ENCODE assay signal across 9 mouse cellular contexts in genomic region chr11:98904577-98904976, GRCm38 (mm10). TPM values are rescaled to one million over a fixed set of nuclear protein-coding genes. Genes with fewer than 3 reads are reported as not detected.
DNase-seq lines count a peak whose midpoint lies in the region; ATAC-seq and TF ChIP-seq lines count a peak whose summit lies in the region.
"Had no signal": no experiment of that assay in that cellular context is flagged by ENCODE, and none has a peak within 500 bp of the region (broad histone marks: within the 10 kb centered on the region; RNA-seq: fewer than 3 reads in every experiment).

No protein-coding gene starts in this region.

- no peak for TF ChIP-seq POLR2A in bone marrow, adult 2 months (IDR thresholded peaks at IDR 0.05; ENCODE audit: borderline replicate concordance, control insufficient read depth, low read depth, low read length)

- TF ChIP-seq EP300 in liver, postnatal 0 days (IDR thresholded peaks at IDR 0.05; ENCODE audit: low read depth): peak; percentile 95

- no peak overlapping the region for H3K9ac ChIP-seq in kidney, embryonic 14.5 days (ENCODE audit: low read depth, low read length)
- H3K9ac ChIP-seq in liver, postnatal 0 days (replicated peaks): no peak overlapping the region
- H3K9ac ChIP-seq: embryonic facial prominence, embryonic 13.5 days had no signal

- H3K27me3 ChIP-seq in kidney, embryonic 14.5 days (ENCODE audit: control insufficient read depth, insufficient read depth, low read length): no peaks in the 10 kb centered on the region
- H3K27me3 ChIP-seq in erythroblast, embryonic 14.5 days (ENCODE audit: control insufficient read depth): no peaks in the 10 kb centered on the region
- no peaks in the 10 kb centered on the region for H3K27me3 ChIP-seq in liver, postnatal 0 days (ENCODE audit: insufficient read depth, low read length)
- H3K27me3 ChIP-seq: embryonic facial prominence, embryonic 13.5 days had no signal

- no peak for DNase-seq in kidney, postnatal 36 days
- DNase-seq in liver, postnatal 0 days: no peak
- DNase-seq in layer of hippocampus, adult 18-20 months (ENCODE audit: low spot score in 2 of 2): no peak
- no peak for DNase-seq in frontal cortex, postnatal 14 days (ENCODE audit: low spot score in 2 of 2)
- DNase-seq: layer of hippocampus, adult 9-11 months had no signal

- H3K27ac ChIP-seq in kidney, embryonic 14.5 days (ENCODE audit: low read depth, low read length): peak overlapping the region; percentile 81
- H3K27ac ChIP-seq in bone marrow, adult 2 months (ENCODE audit: control insufficient read depth, insufficient read depth, low read depth, low read length, poor library complexity): peak overlapping the region; percentile 76
- peak overlapping the region; percentile 55 for H3K27ac ChIP-seq in liver, postnatal 0 days (ENCODE audit: low read depth)

- H3K4me2 ChIP-seq in kidney, embryonic 14.5 days (replicated peaks; ENCODE audit: low read depth, low read length): no peak overlapping the region
- peak overlapping the region; percentile 35 for H3K4me2 ChIP-seq in liver, postnatal 0 days (ENCODE audit: low read depth, low read length)
- H3K4me2 ChIP-seq: embryonic facial prominence, embryonic 13.5 days had no signal

- WGBS in kidney, embryonic 14.5 days: 60% methylated on average over 2 of the region's 2 CpGs
- 56% methylated on average over 2 of the region's 2 CpGs for WGBS in bone marrow, adult 2 months
- WGBS in liver, postnatal 0 days (ENCODE audit: insufficient replicate concordance): 25% methylated on average over 2 of the region's 2 CpGs

- no peak overlapping the region for H3K4me3 ChIP-seq in kidney, embryonic 14.5 days (ENCODE audit: low read length)
- H3K4me3 ChIP-seq in bone marrow, adult 2 months (replicated peaks; ENCODE audit: control insufficient read depth, low read depth, low read length): no peak overlapping the region
- H3K4me3 ChIP-seq in erythroblast, embryonic 14.5 days (replicated peaks): peak overlapping the region; percentile 45
- no peak overlapping the region for H3K4me3 ChIP-seq in liver, postnatal 0 days (ENCODE audit: low read depth, low read length)
- H3K4me3 ChIP-seq: embryonic facial prominence, embryonic 13.5 days had no signal

- peaks cover 23% of the 10 kb centered on the region for H3K36me3 ChIP-seq in kidney, embryonic 14.5 days (ENCODE audit: control insufficient read depth, insufficient read depth, low read length)
- peaks cover 56% of the 10 kb centered on the region for H3K36me3 ChIP-seq in erythroblast, embryonic 14.5 days (ENCODE audit: control insufficient read depth)
- peaks cover 26% of the 10 kb centered on the region for H3K36me3 ChIP-seq in liver, postnatal 0 days (replicated peaks; ENCODE audit: insufficient read depth, low read length)

- peaks cover 35% of the 10 kb centered on the region for H3K4me1 ChIP-seq in kidney, embryonic 14.5 days (ENCODE audit: control insufficient read depth, insufficient read depth, low read length)
- peaks cover 2% of the 10 kb centered on the region; the same call in 1 of the 2 replicates for H3K4me1 ChIP-seq in bone marrow, adult 2 months (ENCODE audit: control insufficient read depth, insufficient read depth, low read length)
- peaks cover 71% of the 10 kb centered on the region for H3K4me1 ChIP-seq in erythroblast, embryonic 14.5 days (ENCODE audit: control insufficient read depth)
- H3K4me1 ChIP-seq in liver, postnatal 0 days (ENCODE audit: insufficient read depth): peaks cover 39% of the 10 kb centered on the region

- no peaks in the 10 kb centered on the region for H3K9me3 ChIP-seq in kidney, embryonic 14.5 days (ENCODE audit: control insufficient read depth, low read length)
- no peaks in the 10 kb centered on the region for H3K9me3 ChIP-seq in erythroblast, embryonic 14.5 days (ENCODE audit: control insufficient read depth, low read length)
- no peaks in the 10 kb centered on the region for H3K9me3 ChIP-seq in liver, postnatal 0 days (ENCODE audit: low read length)
- H3K9me3 ChIP-seq: embryonic facial prominence, embryonic 13.5 days had no signal

- no peak for ATAC-seq in kidney, embryonic 14.5 days (ENCODE audit: low FRiP score, low TSS enrichment)
- peak; percentile 47 for ATAC-seq in liver, postnatal 0 days

- TF ChIP-seq CTCF in bone marrow, adult 2 months (IDR thresholded peaks at IDR 0.05; ENCODE audit: control insufficient read depth, insufficient read depth, low read length): no peak
- no peak for TF ChIP-seq CTCF in liver, postnatal 0 days (IDR thresholded peaks at IDR 0.05; ENCODE audit: low read depth)

RNA-seq across cellular contexts. Expression of gene Cdc6, which starts 3.0 kb away (rescaled TPM):
- polyA plus RNA-seq in kidney, embryonic 14.5 days (2014; fragmentation: Nextera tagmentation; extraction: Ambion mirVana): 32.5 and 44.1 TPM in 2 replicates
- 50.4 and 53.9 TPM in 2 replicates for polyA plus RNA-seq in bone marrow, adult 2 months (2011; ENCODE audit: insufficient read depth, insufficient read length, low replicate concordance, missing spikeins)
- 0.76 and 0.82 TPM in 2 replicates for polyA plus RNA-seq in erythroblast, embryonic 14.5 days (2012)
- polyA plus RNA-seq in liver, postnatal 0 days (2015; fragmentation: Nextera tagmentation; extraction: Ambion mirVana): 19.1 and 22.3 TPM in 2 replicates
- under 1 TPM; 0.36 to 0.79 TPM for total RNA-seq in layer of hippocampus, adult 18-20 months (2021)

RNA-seq across cellular contexts. Expression of gene Rara, which starts 23.0 kb away (rescaled TPM):
- polyA plus RNA-seq in kidney, embryonic 14.5 days (2014; fragmentation: Nextera tagmentation; extraction: Ambion mirVana): 27.7 and 36.7 TPM in 2 replicates
- polyA plus RNA-seq in bone marrow, adult 2 months (2011; ENCODE audit: insufficient read depth, insufficient read length, low replicate concordance, missing spikeins): 8.9 and 17.2 TPM in 2 replicates
- 0.20 and 0.32 TPM in 2 replicates for polyA plus RNA-seq in erythroblast, embryonic 14.5 days (2012)
- polyA plus RNA-seq in liver, postnatal 0 days (2015; fragmentation: Nextera tagmentation; extraction: Ambion mirVana): 5.4 and 5.6 TPM in 2 replicates
- 10 to 100 TPM; 18.3 to 26.6 TPM for total RNA-seq in layer of hippocampus, adult 18-20 months (2021)

RNA-seq across cellular contexts. Expression of gene Wipf2, which starts 41.1 kb away (rescaled TPM):
- 6.5 and 6.7 TPM in 2 replicates for polyA plus RNA-seq in kidney, embryonic 14.5 days (2014; fragmentation: Nextera tagmentation; extraction: Ambion mirVana)
- polyA plus RNA-seq in bone marrow, adult 2 months (2011; ENCODE audit: insufficient read depth, insufficient read length, low replicate concordance, missing spikeins): 5.9 and 11.3 TPM in 2 replicates
- 0.81 TPM in 2 replicates for polyA plus RNA-seq in erythroblast, embryonic 14.5 days (2012)
- polyA plus RNA-seq in liver, postnatal 0 days (2015; fragmentation: Nextera tagmentation; extraction: Ambion mirVana): 1.2 TPM in 2 replicates
- 10 to 100 TPM; 75.9 to 80.7 TPM for total RNA-seq in layer of hippocampus, adult 18-20 months (2021)

Comparison
In these comparisons a context has a peak if more than half of its experiments do, and no peak if none do; other contexts are left out.
1. RNA of gene Cdc6, which starts 3.0 kb away (polyA plus RNA-seq): 50.4 to 53.9 TPM in bone marrow, adult 2 months, 32.5 to 44.1 TPM in kidney, embryonic 14.5 days and 19.1 to 22.3 TPM in liver, postnatal 0 days; 0.76 to 0.82 TPM in erythroblast, embryonic 14.5 days; every median in the first group is over 10 times any median in the second.
2. Peak in every context shown above with its lines, with median percentiles within 50 percentile points of each other: H3K27ac ChIP-seq.